Mouse (Mus musculus) kidney, adult 8-10 months (tissue): ENCODE data around the gene Hnrnpab.

Experiments
- DNase-seq, 2 experiments: peaks; one replicate each; pipeline ENCODE4 v3.0.0; 2022

The Hnrnpab gene

GRCm38 (mm10) chr11:51554590-51554989 is 52.1 kb downstream of the Hnrnpab start:
- DNase-seq = no peak

DNA sequence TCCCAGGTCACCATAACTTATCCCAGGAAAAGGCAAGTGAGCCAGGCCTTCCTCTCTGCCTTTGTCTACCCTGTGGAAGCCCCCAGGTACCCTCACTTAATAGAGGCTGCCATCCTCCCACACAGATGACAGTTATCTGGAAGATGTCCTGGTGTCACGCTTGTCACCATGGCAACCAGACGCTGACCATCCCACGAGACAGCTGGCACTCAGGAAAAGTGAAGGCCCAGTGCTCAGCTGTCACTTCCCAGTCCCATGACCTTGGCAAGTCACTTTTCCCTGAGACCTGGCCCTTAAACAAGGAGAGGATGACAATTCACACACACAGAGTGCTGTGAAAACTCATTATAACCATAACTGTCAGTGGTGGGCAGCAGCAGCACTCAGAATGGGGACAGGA is 54.6 kb downstream of the Hnrnpab start:
- DNase-seq = no peak

- DNase-seq = peak; percentile 6 to 9
Measured at GRCm38 (mm10) chr11:51551253-51551652, 55.4 kb downstream of the Hnrnpab start.
